Comparison of ENCODE assay signal across 9 mouse cellular contexts in genomic region chr8:89785011-89785410, GRCm38 (mm10).
DNase-seq lines count a peak whose midpoint lies in the region; ATAC-seq lines count a peak whose summit lies in the region.
"Had no signal": no experiment of that assay in that cellular context is flagged by ENCODE, and none has a peak within 500 bp of the region (broad histone marks: within the 10 kb centered on the region; RNA-seq: fewer than 3 reads in every experiment).

No protein-coding gene starts in this region.

- peak; percentile 24 for DNase-seq in A20 (ENCODE audit: low read depth, low spot score)
- peak; percentile 75 for DNase-seq in R1 (ENCODE audit: low read depth, low spot score)
- peak; percentile 10 for DNase-seq in gastrocnemius, postnatal 25 days
- peak; percentile 80 for DNase-seq in kidney, postnatal 14 days
- DNase-seq in liver, embryonic 11.5 days (ENCODE audit: low spot score) = peak; percentile 43
- peak; percentile 69 for DNase-seq in ovary, postnatal 14 days (ENCODE audit: low spot score)

- H3K27me3 ChIP-seq in liver, embryonic 11.5 days (replicated peaks; ENCODE audit: control insufficient read depth, insufficient read depth, low read length) = 0 out of 2 replicates have a peak, but pooled peaks cover 3% of the 10 kb centered on the region

- H3K27ac ChIP-seq in liver, embryonic 11.5 days (ENCODE audit: low read depth, low read length) = no peak overlapping the region
- H3K27ac ChIP-seq: stomach, embryonic 15.5 days had no signal

- ATAC-seq in common myeloid progenitor, adult 5-6 weeks (replicated peaks; ENCODE audit: low read depth, poor library complexity, severe bottlenecking) = peak; percentile 63
- ATAC-seq in liver, embryonic 11.5 days (replicated peaks; ENCODE audit: low FRiP score) = 0 out of 2 replicates have a peak, but pooled peaks have one; percentile 45
- ATAC-seq in monocyte, adult 5-6 weeks (replicated peaks; ENCODE audit: insufficient number of reproducible peaks, low FRiP score, low TSS enrichment, poor library complexity, severe bottlenecking) = no peak

- 21% methylated on average over 7 of the region's 7 CpGs for WGBS in liver, embryonic 11.5 days

- no peak overlapping the region for H3K4me2 ChIP-seq in liver, embryonic 11.5 days
- H3K4me2 ChIP-seq: stomach, embryonic 15.5 days had no signal

- H3K4me1 ChIP-seq in liver, embryonic 11.5 days (replicated peaks; ENCODE audit: control insufficient read depth, insufficient read depth, low read length) = no peaks in the 10 kb centered on the region
- H3K4me1 ChIP-seq: stomach, embryonic 15.5 days had no signal

- no peak overlapping the region for H3K9ac ChIP-seq in liver, embryonic 11.5 days (ENCODE audit: low read depth, low read length)
- H3K9ac ChIP-seq: stomach, embryonic 15.5 days had no signal

- no peak overlapping the region for H3K4me3 ChIP-seq in liver, embryonic 11.5 days (ENCODE audit: low read depth, low read length)
- H3K4me3 ChIP-seq: stomach, embryonic 15.5 days had no signal

- H3K36me3 ChIP-seq in liver, embryonic 11.5 days (ENCODE audit: control insufficient read depth, insufficient read depth, low read length) = no peaks in the 10 kb centered on the region
- H3K36me3 ChIP-seq: stomach, embryonic 15.5 days had no signal

- H3K9me3 ChIP-seq in liver, embryonic 11.5 days (ENCODE audit: control insufficient read depth, low read length) = no peaks in the 10 kb centered on the region
- H3K9me3 ChIP-seq: stomach, embryonic 15.5 days had no signal

Comparison
In these comparisons a context has a peak if more than half of its experiments do, and no peak if none do; other contexts are left out.
1. DNase-seq: peak in every context shown above with its lines; median percentile 80 in kidney, postnatal 14 days; 75 in R1; 69 in ovary, postnatal 14 days; 43 in liver, embryonic 11.5 days; 24 in A20; 10 in gastrocnemius, postnatal 25 days.